Mouse (Mus musculus) heart, postnatal 0 days (tissue): ENCODE measurements at regions not wholly inside any gene's neighbourhood (a gene's known extent, or its start where the extent isn't known, plus 50 kb on each side); places are given as distances from the start of the nearest gene placed in this dataset.

Experiments used
- CTCF ChIP-seq: IDR thresholded peaks from 2 replicates; pipeline ENCODE4 v1.5.1; 2016; ENCODE audit warnings: antibody characterized with exemption, control low read depth, low read depth
- EP300 ChIP-seq: IDR thresholded peaks from 2 replicates; pipeline ENCODE4 v1.6.1; 2016; ENCODE audit warnings: antibody characterized with exemption, low read depth

- TF ChIP-seq EP300, result no peak
- TF ChIP-seq CTCF, result no peak
Measured at GRCm38 (mm10) chr4:81621391-81622137, 178.9 kb upstream of the Mpdz start.
